Mouse (Mus musculus) lung, postnatal 0 days (tissue): Measurements from ENCODE around the gene Spata19. TPM values are rescaled to one million over a fixed set of nuclear protein-coding genes. Genes with fewer than 3 reads are reported as not detected.
A peak's percentile ranks its signal among the peaks of the same experiment; 100 is the strongest.

Source experiments
- ATAC-seq: fragments of 200-750 bp; cut with Nextera tagmentation; 2 replicates; pipeline ENCODE4 v1.8.0; 2017; ENCODE audit warnings: moderate library complexity
- DNase-seq: peaks from one replicate; pipeline ENCODE4 v3.0.0-alpha.2; 2016; ENCODE audit warnings: low spot score
- H3K27ac ChIP-seq: fragments of 300-500 bp; sonication (generic); 2 replicates; pipeline ENCODE4 v1.5.1; 2014; ENCODE audit warnings: antibody characterized with exemption, mild to moderate bottlenecking, low read length, mixed read lengths
- H3K27me3 ChIP-seq: fragments of 300-500 bp; sonication (generic); replicated peaks from 2 replicates; pipeline ENCODE4 v1.6.1; 2014; ENCODE audit warnings: low read length, mixed read lengths; ENCODE audit not compliant: insufficient read depth
- H3K36me3 ChIP-seq: fragments of 300-500 bp; sonication (generic); 2 replicates; pipeline ENCODE4 v1.6.1; 2014; ENCODE audit warnings: low read length, mixed read lengths; ENCODE audit not compliant: insufficient read depth
- H3K4me1 ChIP-seq: fragments of 300-500 bp; sonication (generic); 2 replicates; pipeline ENCODE4 v1.6.1; 2014; ENCODE audit warnings: antibody characterized with exemption, low read depth, low read length, mixed read lengths; ENCODE audit not compliant: insufficient read depth
- H3K4me2 ChIP-seq: fragments of 300-500 bp; sonication (generic); replicated peaks from 2 replicates; pipeline ENCODE4 v1.6.1; 2014; ENCODE audit warnings: low read depth, mild to moderate bottlenecking, low read length, moderate library complexity, mixed read lengths
- H3K4me3 ChIP-seq: fragments of 300-500 bp; sonication (generic); 2 replicates; pipeline ENCODE4 v1.5.1; 2014; ENCODE audit warnings: low read depth, low read length
- H3K9ac ChIP-seq: fragments of 300-500 bp; sonication (generic); replicated peaks from 2 replicates; pipeline ENCODE4 v1.6.1; 2014; ENCODE audit warnings: low read depth, mild to moderate bottlenecking
- H3K9me3 ChIP-seq: fragments of 300-500 bp; sonication (generic); 2 replicates; pipeline ENCODE4 v1.6.1; 2016; ENCODE audit warnings: low read length, mixed read lengths
- CTCF ChIP-seq: IDR thresholded peaks from 2 replicates; pipeline ENCODE4 v1.5.1; 2016; ENCODE audit warnings: antibody characterized with exemption, mild to moderate bottlenecking
- EP300 ChIP-seq: IDR thresholded peaks from 2 replicates; pipeline ENCODE4 v1.6.1; 2016; ENCODE audit warnings: antibody characterized with exemption, mild to moderate bottlenecking, control low read depth
- WGBS: fragments of 180-500 bp; shearing (Covaris S2); extraction: QIAGEN DNeasy Blood & Tissue Kit; methylation state at CpG from one replicate; pipeline ENCODE4 v1.1.7; 2014; 5-methylcytosine and 5-hydroxymethylcytosine counted together
- polyA plus RNA-seq: library from polyadenylated mRNA; unstranded; fragments of >200 nt; fragmentation: Nextera tagmentation; extraction: Ambion mirVana; gene quantifications from 2 replicates; pipeline ENCODE4 v1.2.1, GENCODE M21; 2015

Spata19 gene
- polyA plus RNA-seq, 1 experiment from 2014 or later: not detected

GRCm38 (mm10) chr9:27401169-27401568 is 4.6 kb downstream of the Spata19 start:
- no peaks in the 10 kb centered on the region for H3K36me3 ChIP-seq
- H3K27me3 ChIP-seq: no peaks in the 10 kb centered on the region
- H3K4me3 ChIP-seq: no peak overlapping the region
- ATAC-seq: no peak
- no peak overlapping the region for H3K4me2 ChIP-seq
- no peaks in the 10 kb centered on the region for H3K9me3 ChIP-seq
- 88% methylated on average over 4 of the region's 4 CpGs for WGBS
- no peak for DNase-seq
- no peak overlapping the region for H3K27ac ChIP-seq
- no peaks in the 10 kb centered on the region for H3K4me1 ChIP-seq
- H3K9ac ChIP-seq: no peak overlapping the region
- TF ChIP-seq CTCF (no peak), EP300 (no peak)

GRCm38 (mm10) chr9:27409733-27410132 is 13.1 kb downstream of the Spata19 start:
- peak; percentile 73 for DNase-seq
- no peaks in the 10 kb centered on the region for H3K9me3 ChIP-seq
- no peak overlapping the region for H3K4me2 ChIP-seq
- no peak overlapping the region for H3K9ac ChIP-seq
- H3K27me3 ChIP-seq: no peaks in the 10 kb centered on the region
- H3K27ac ChIP-seq: no peak overlapping the region
- H3K36me3 ChIP-seq: no peaks in the 10 kb centered on the region
- no peak overlapping the region for H3K4me3 ChIP-seq
- no peaks in the 10 kb centered on the region for H3K4me1 ChIP-seq
- ATAC-seq: no peak
- TF ChIP-seq CTCF: peak; percentile 85
- no peak for TF ChIP-seq EP300

- Histone ChIP-seq H3K9ac (no peak overlapping the region), H3K36me3 (no peaks in the 10 kb centered on the region), H3K27ac (no peak overlapping the region), H3K27me3 (no peaks in the 10 kb centered on the region), H3K4me3 (no peak overlapping the region), H3K4me1 (no peaks in the 10 kb centered on the region), H3K4me2 (no peak overlapping the region), H3K9me3 (no peaks in the 10 kb centered on the region)
- ATAC-seq (peak; percentile 19; the same call in 1 of the 2 replicates), DNase-seq (peak; percentile 52)
- WGBS: 5% methylated on average over 11 of the region's 11 CpGs
- peak; percentile 98 for TF ChIP-seq CTCF
- no peak for TF ChIP-seq EP300
Observed at GRCm38 (mm10) chr9:27414058-27414460, 17.5 kb downstream of the Spata19 start.

- no peak for DNase-seq
- 50% methylated on average over 4 of the region's 4 CpGs for WGBS
- H3K27ac ChIP-seq: no peak overlapping the region
- ATAC-seq: no peak
- no peaks in the 10 kb centered on the region for H3K36me3 ChIP-seq
- H3K9ac ChIP-seq: no peak overlapping the region
- H3K4me2 ChIP-seq: no peak overlapping the region
- H3K27me3 ChIP-seq: no peaks in the 10 kb centered on the region
- no peaks in the 10 kb centered on the region for H3K9me3 ChIP-seq
- H3K4me1 ChIP-seq: no peaks in the 10 kb centered on the region
- TF ChIP-seq EP300: no peak
- TF ChIP-seq CTCF: peak; percentile 36
- no peak overlapping the region for H3K4me3 ChIP-seq
Observed at GRCm38 (mm10) chr9:27424511-27424910, 27.9 kb downstream of the Spata19 start.

- H3K4me2 ChIP-seq: no peak overlapping the region
- H3K9me3 ChIP-seq: no peaks in the 10 kb centered on the region
- no peak for TF ChIP-seq CTCF
- TF ChIP-seq EP300: no peak
- no peaks in the 10 kb centered on the region for H3K36me3 ChIP-seq
- WGBS: 72% methylated on average over 4 of the region's 4 CpGs
- no peak overlapping the region for H3K4me3 ChIP-seq
- DNase-seq: no peak
- no peak overlapping the region for H3K9ac ChIP-seq
- no peaks in the 10 kb centered on the region for H3K4me1 ChIP-seq
- H3K27me3 ChIP-seq: no peaks in the 10 kb centered on the region
- no peak for ATAC-seq
- H3K27ac ChIP-seq: no peak overlapping the region
Observed at GRCm38 (mm10) chr9:27428552-27428951, 32.0 kb downstream of the Spata19 start.

GRCm38 (mm10) chr9:27433301-27433700 is 36.7 kb downstream of the Spata19 start:
- Histone ChIP-seq H3K9ac (no peak overlapping the region), H3K36me3 (no peaks in the 10 kb centered on the region), H3K4me1 (no peaks in the 10 kb centered on the region), H3K4me2 (no peak overlapping the region), H3K27ac (no peak overlapping the region), H3K27me3 (no peaks in the 10 kb centered on the region), H3K4me3 (no peak overlapping the region), H3K9me3 (no peaks in the 10 kb centered on the region)
- no peak for TF ChIP-seq EP300
- TF ChIP-seq CTCF: no peak
- 78% methylated on average over 7 of the region's 7 CpGs for WGBS
- ATAC-seq: no peak
- DNase-seq: no peak

- no peak overlapping the region for H3K9ac ChIP-seq
- H3K36me3 ChIP-seq: no peaks in the 10 kb centered on the region
Observed at GRCm38 (mm10) chr9:27435936-27436335, 39.3 kb downstream of the Spata19 start.

More at GRCm38 (mm10) chr9:27435936-27436335, 39.3 kb downstream of the Spata19 start:
- H3K27me3 ChIP-seq: no peaks in the 10 kb centered on the region
- H3K4me2 ChIP-seq: no peak overlapping the region
- no peaks in the 10 kb centered on the region for H3K9me3 ChIP-seq
- H3K27ac ChIP-seq: no peak overlapping the region
- ATAC-seq (no peak), DNase-seq (no peak)
- WGBS: 52% methylated on average over 9 of the region's 9 CpGs
- no peaks in the 10 kb centered on the region for H3K4me1 ChIP-seq
- TF ChIP-seq CTCF (no peak), EP300 (no peak)
- H3K4me3 ChIP-seq: no peak overlapping the region
